Mouse (Mus musculus) fibroblast of lung, adult 2 months (primary cell): ENCODE results near the gene Col9a1.

ENCODE experiments used
- DNase-seq: peaks from one replicate; pipeline ENCODE4 v3.0.0-alpha.2; 2011; ENCODE audit warnings: low read depth

Col9a1 gene

GRCm38 (mm10) chr1:24294979-24295942 is 117.9 kb downstream of the Col9a1 start:
- no peak for DNase-seq

GRCm38 (mm10) chr1:24300700-24301099 is 123.3 kb downstream of the Col9a1 start:
- no peak for DNase-seq
